28 mouse cellular contexts compared by ENCODE assay signal in genomic region chr10:56822158-56822557, GRCm38 (mm10).
DNase-seq lines count a peak whose midpoint lies in the region; ATAC-seq and TF ChIP-seq lines count a peak whose summit lies in the region.
"Had no signal": no experiment of that assay in that cellular context is flagged by ENCODE, and none has a peak within 500 bp of the region (broad histone marks: within the 10 kb centered on the region; RNA-seq: fewer than 3 reads in every experiment).

No protein-coding gene starts in this region.

- ATAC-seq in lung, embryonic 14.5 days (ENCODE audit: insufficient read depth), result 0 out of 2 replicates have a peak, but pooled peaks have one; percentile 35
- ATAC-seq in lung, postnatal 0 days, result no peak
- ATAC-seq in embryonic facial prominence, embryonic 13.5 days (ENCODE audit: insufficient number of reproducible peaks, insufficient read depth, low FRiP score, low TSS enrichment, low read depth), result no peak
- no peak for ATAC-seq in limb, embryonic 12.5 days (ENCODE audit: insufficient number of reproducible peaks, insufficient read depth, low FRiP score, low TSS enrichment, low read depth)
- ATAC-seq: CD4-positive, CD25-positive, alpha-beta regulatory T cell, adult 4 months; forebrain, embryonic 14.5 days had no signal

- intact Hi-C loops in gastrocnemius, adult 2 months (cut with DNase I), result no loop called here
- intact Hi-C loops in left cerebral cortex, postnatal 14 days (cut with DNase I), result no loop called here

- no peak overlapping the region for H3K4me2 ChIP-seq in lung, embryonic 14.5 days
- no peak overlapping the region for H3K4me2 ChIP-seq in lung, postnatal 0 days (replicated peaks; ENCODE audit: low read depth, low read length)
- H3K4me2 ChIP-seq in embryonic facial prominence, embryonic 13.5 days, result no peak overlapping the region
- no peak overlapping the region for H3K4me2 ChIP-seq in limb, embryonic 12.5 days
- H3K4me2 ChIP-seq: heart, embryonic 13.5 days; hindbrain, embryonic 15.5 days; limb, embryonic 15.5 days; liver, embryonic 13.5 days; neural tube, embryonic 13.5 days; stomach, embryonic 15.5 days had no signal

- WGBS in lung, embryonic 14.5 days, result 28% methylated on average over 5 of the region's 5 CpGs
- 30% methylated on average over 5 of the region's 5 CpGs for WGBS in lung, postnatal 0 days
- WGBS in embryonic facial prominence, embryonic 13.5 days, result 30% methylated on average over 5 of the region's 5 CpGs
- 47% methylated on average over 5 of the region's 5 CpGs for WGBS in limb, embryonic 12.5 days
- WGBS in kidney, adult 2 months, result 63% methylated on average over 5 of the region's 5 CpGs

- H3K27ac ChIP-seq in gastrocnemius, adult 2 months, result 0 out of 2 replicates have a peak overlapping the region, but pooled peaks have one; percentile 1
- H3K27ac ChIP-seq in lung, embryonic 14.5 days (ENCODE audit: low read depth), result no peak overlapping the region
- H3K27ac ChIP-seq in lung, postnatal 0 days (ENCODE audit: low read length), result no peak overlapping the region
- H3K27ac ChIP-seq in embryonic facial prominence, embryonic 13.5 days, result peak overlapping the region; percentile 34; the same call in 1 of the 2 replicates
- H3K27ac ChIP-seq in limb, embryonic 12.5 days, result 0 out of 2 replicates have a peak overlapping the region, but pooled peaks have one; percentile 3
- no peak overlapping the region for H3K27ac ChIP-seq in kidney, adult 2 months (ENCODE audit: insufficient read depth, low read depth, low read length)
- H3K27ac ChIP-seq: heart, embryonic 13.5 days; hindbrain, embryonic 15.5 days; kidney, postnatal 0 days; limb, embryonic 15.5 days; liver, embryonic 13.5 days; midbrain, embryonic 10.5 days; neural tube, embryonic 13.5 days; stomach, embryonic 15.5 days had no signal

- DNase-seq in gastrocnemius, adult 2 months, result peak; percentile 17
- no peak for DNase-seq in gastrocnemius, adult 8-10 months (ENCODE audit: low spot score in 2 of 2)
- DNase-seq in lung, embryonic 14.5 days, result peak; percentile 44
- no peak for DNase-seq in lung, postnatal 0 days (ENCODE audit: low spot score)
- DNase-seq in left cerebral cortex, postnatal 14 days (ENCODE audit: low spot score in 2 of 2), result no peak
- DNase-seq in kidney, adult 2 months, result no peak
- DNase-seq: adrenal gland, postnatal 25 days; cerebellum, adult 11-12 months; cerebellum, postnatal 10 days; heart, postnatal 10 days; kidney, adult 18-20 months; layer of hippocampus, postnatal 36 days; liver, embryonic 13.5 days; lung, adult 18-20 months; lung, postnatal 14 days; right cerebral cortex, postnatal 25 days had no signal

- no peak overlapping the region for H3K9ac ChIP-seq in lung, embryonic 14.5 days
- H3K9ac ChIP-seq in lung, postnatal 0 days (replicated peaks; ENCODE audit: low read depth), result no peak overlapping the region
- H3K9ac ChIP-seq in embryonic facial prominence, embryonic 13.5 days, result no peak overlapping the region
- no peak overlapping the region for H3K9ac ChIP-seq in limb, embryonic 12.5 days (replicated peaks)
- H3K9ac ChIP-seq: heart, embryonic 13.5 days; hindbrain, embryonic 15.5 days; limb, embryonic 15.5 days; liver, embryonic 13.5 days; neural tube, embryonic 13.5 days; stomach, embryonic 15.5 days had no signal

- H3K4me3 ChIP-seq in gastrocnemius, adult 2 months, result no peak overlapping the region
- no peak overlapping the region for H3K4me3 ChIP-seq in lung, embryonic 14.5 days (ENCODE audit: low read depth, low read length)
- no peak overlapping the region for H3K4me3 ChIP-seq in lung, postnatal 0 days (ENCODE audit: low read depth, low read length)
- no peak overlapping the region for H3K4me3 ChIP-seq in embryonic facial prominence, embryonic 13.5 days
- no peak overlapping the region for H3K4me3 ChIP-seq in limb, embryonic 12.5 days (replicated peaks)
- H3K4me3 ChIP-seq in kidney, adult 2 months (ENCODE audit: insufficient read depth, low read depth, low read length), result no peak overlapping the region
- H3K4me3 ChIP-seq: heart, embryonic 13.5 days; hindbrain, embryonic 15.5 days; limb, embryonic 15.5 days; liver, embryonic 13.5 days; midbrain, embryonic 10.5 days; myocyte; neural tube, embryonic 13.5 days; stomach, embryonic 15.5 days had no signal

- H3K27me3 ChIP-seq in lung, embryonic 14.5 days (ENCODE audit: insufficient read depth, low read length), result no peaks in the 10 kb centered on the region
- H3K27me3 ChIP-seq in lung, postnatal 0 days (replicated peaks; ENCODE audit: insufficient read depth, low read length), result no peaks in the 10 kb centered on the region
- no peaks in the 10 kb centered on the region for H3K27me3 ChIP-seq in embryonic facial prominence, embryonic 13.5 days
- no peaks in the 10 kb centered on the region for H3K27me3 ChIP-seq in limb, embryonic 12.5 days
- H3K27me3 ChIP-seq in kidney, adult 2 months (replicated peaks; ENCODE audit: control insufficient read depth, insufficient read depth, low read length), result no peaks in the 10 kb centered on the region
- H3K27me3 ChIP-seq: heart, embryonic 13.5 days; hindbrain, embryonic 15.5 days; limb, embryonic 15.5 days; liver, embryonic 13.5 days; neural tube, embryonic 13.5 days; stomach, embryonic 15.5 days had no signal

- no peak for TF ChIP-seq POLR2A in kidney, adult 2 months (IDR thresholded peaks at IDR 0.05; ENCODE audit: low read depth, low read length)

- no peak for TF ChIP-seq EP300 in lung, postnatal 0 days (IDR thresholded peaks at IDR 0.05)

- no peaks in the 10 kb centered on the region for H3K4me1 ChIP-seq in lung, embryonic 14.5 days (ENCODE audit: insufficient read depth)
- H3K4me1 ChIP-seq in lung, postnatal 0 days (ENCODE audit: insufficient read depth, low read depth, low read length), result no peaks in the 10 kb centered on the region
- H3K4me1 ChIP-seq in embryonic facial prominence, embryonic 13.5 days, result 0 out of 2 replicates have a peak, but pooled peaks cover 3% of the 10 kb centered on the region
- H3K4me1 ChIP-seq in limb, embryonic 12.5 days (replicated peaks), result 0 out of 2 replicates have a peak, but pooled peaks cover 10% of the 10 kb centered on the region
- no peaks in the 10 kb centered on the region for H3K4me1 ChIP-seq in kidney, adult 2 months (ENCODE audit: control insufficient read depth, insufficient read depth, low read length)
- H3K4me1 ChIP-seq: heart, embryonic 13.5 days; hindbrain, embryonic 15.5 days; limb, embryonic 15.5 days; liver, embryonic 13.5 days; midbrain, embryonic 10.5 days; neural tube, embryonic 13.5 days; stomach, embryonic 15.5 days had no signal

- no peaks in the 10 kb centered on the region for H3K36me3 ChIP-seq in lung, embryonic 14.5 days (ENCODE audit: insufficient read depth)
- no peaks in the 10 kb centered on the region for H3K36me3 ChIP-seq in lung, postnatal 0 days (ENCODE audit: insufficient read depth, low read length)
- H3K36me3 ChIP-seq in embryonic facial prominence, embryonic 13.5 days, result no peaks in the 10 kb centered on the region
- H3K36me3 ChIP-seq in limb, embryonic 12.5 days, result no peaks in the 10 kb centered on the region
- no peaks in the 10 kb centered on the region for H3K36me3 ChIP-seq in kidney, adult 2 months (ENCODE audit: control insufficient read depth, insufficient read depth, low read length)
- H3K36me3 ChIP-seq: heart, embryonic 13.5 days; hindbrain, embryonic 15.5 days; limb, embryonic 15.5 days; liver, embryonic 13.5 days; midbrain, embryonic 10.5 days; neural tube, embryonic 13.5 days; stomach, embryonic 15.5 days had no signal

- no peak for TF ChIP-seq CTCF in gastrocnemius, adult 2 months (IDR thresholded peaks at IDR 0.05)
- TF ChIP-seq CTCF in lung, embryonic 14.5 days (IDR thresholded peaks at IDR 0.05; ENCODE audit: low read depth), result no peak
- TF ChIP-seq CTCF in lung, postnatal 0 days (IDR thresholded peaks at IDR 0.05), result no peak
- TF ChIP-seq CTCF in kidney, adult 2 months (conservative IDR thresholded peaks at IDR 0.05; ENCODE audit: insufficient read depth, insufficient read length, low read depth, low read length), result no peak

- no peaks in the 10 kb centered on the region for H3K9me3 ChIP-seq in lung, embryonic 14.5 days (ENCODE audit: low read depth, low read length)
- no peaks in the 10 kb centered on the region for H3K9me3 ChIP-seq in lung, postnatal 0 days (ENCODE audit: low read length)
- H3K9me3 ChIP-seq in embryonic facial prominence, embryonic 13.5 days, result no peaks in the 10 kb centered on the region
- H3K9me3 ChIP-seq in limb, embryonic 12.5 days, result no peaks in the 10 kb centered on the region
- H3K9me3 ChIP-seq: heart, embryonic 13.5 days; hindbrain, embryonic 15.5 days; limb, embryonic 15.5 days; liver, embryonic 13.5 days; midbrain, embryonic 10.5 days; neural tube, embryonic 13.5 days; stomach, embryonic 15.5 days had no signal

Comparison
In these comparisons a context has a peak if more than half of its experiments do, and no peak if none do; other contexts are left out.
1. DNase-seq: peak in gastrocnemius, adult 2 months (single experiment) and lung, embryonic 14.5 days (single experiment); none in gastrocnemius, adult 8-10 months (0 of 2), lung, postnatal 0 days (single experiment), left cerebral cortex, postnatal 14 days (0 of 2) and kidney, adult 2 months (single experiment).
2. H3K27ac ChIP-seq: peak in gastrocnemius, adult 2 months (single experiment), embryonic facial prominence, embryonic 13.5 days (single experiment) and limb, embryonic 12.5 days (single experiment); none in lung, embryonic 14.5 days (single experiment), lung, postnatal 0 days (single experiment) and kidney, adult 2 months (single experiment).